Mouse (Mus musculus) lung, postnatal 0 days (tissue): ENCODE measurements around the gene Cep89.

Source experiments
- CTCF ChIP-seq: IDR thresholded peaks from 2 replicates; pipeline ENCODE4 v1.5.1; 2016; ENCODE audit warnings: antibody characterized with exemption, mild to moderate bottlenecking
- EP300 ChIP-seq: IDR thresholded peaks from 2 replicates; pipeline ENCODE4 v1.6.1; 2016; ENCODE audit warnings: antibody characterized with exemption, mild to moderate bottlenecking, control low read depth

DNA sequence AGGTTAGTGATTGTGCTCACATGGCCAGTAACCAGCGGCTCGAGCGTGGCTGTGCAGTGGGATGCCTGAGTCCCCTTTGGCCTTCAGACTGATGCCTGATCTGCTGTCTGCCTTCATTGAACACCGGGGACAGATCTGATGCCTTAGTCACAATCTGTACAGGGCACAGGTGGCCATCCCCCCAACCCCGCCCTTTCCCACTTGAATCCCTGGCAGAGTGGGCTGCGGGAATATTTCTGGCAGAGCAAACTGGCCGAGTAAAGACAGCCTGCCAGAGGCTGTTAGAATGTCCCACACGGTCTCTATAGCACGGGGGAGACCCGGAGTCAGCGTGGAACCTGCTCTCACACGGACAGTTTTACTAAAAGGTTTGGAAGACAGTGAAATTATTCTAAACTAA lies 39.2 kb upstream of the Cep89 start:
- TF ChIP-seq CTCF = no peak
- no peak for TF ChIP-seq EP300
